Mouse (Mus musculus) heart, postnatal 0 days (tissue): Measurements from ENCODE around the gene Cntnap5a. TPM values are rescaled to one million over a fixed set of nuclear protein-coding genes. Genes with fewer than 3 reads are reported as not detected.

Experiments
- ATAC-seq: fragments of 200-750 bp; cut with Nextera tagmentation; 2 replicates; pipeline ENCODE4 v1.8.0; 2017; ENCODE audit warnings: low read depth, moderate number of reproducible peaks, moderate library complexity; ENCODE audit not compliant: insufficient read depth
- DNase-seq: peaks from one replicate; pipeline ENCODE4 v3.0.0-alpha.2; 2016; ENCODE audit warnings: low spot score
- H3K27ac ChIP-seq: fragments of 300-500 bp; sonication (generic); 2 replicates; pipeline ENCODE4 v1.5.1; 2014; ENCODE audit warnings: low read depth, mild to moderate bottlenecking
- H3K27me3 ChIP-seq: fragments of 300-500 bp; sonication (generic); 2 replicates; pipeline ENCODE4 v1.6.1; 2014; ENCODE audit warnings: low read length, mixed read lengths; ENCODE audit not compliant: control insufficient read depth, insufficient read depth
- H3K36me3 ChIP-seq: fragments of 300-500 bp; sonication (generic); replicated peaks from 2 replicates; pipeline ENCODE4 v1.6.1; 2014; ENCODE audit warnings: low read length, mixed read lengths; ENCODE audit not compliant: control insufficient read depth, insufficient read depth
- H3K4me1 ChIP-seq: fragments of 300-500 bp; sonication (generic); 2 replicates; pipeline ENCODE4 v1.6.1; 2014; ENCODE audit warnings: antibody characterized with exemption; ENCODE audit not compliant: control insufficient read depth, insufficient read depth
- H3K4me2 ChIP-seq: fragments of 300-500 bp; sonication (generic); 2 replicates; pipeline ENCODE4 v1.6.1; 2014; ENCODE audit warnings: low read depth, mild to moderate bottlenecking, low read length, moderate library complexity
- H3K4me3 ChIP-seq: fragments of 300-500 bp; sonication (generic); 2 replicates; pipeline ENCODE4 v1.5.1; 2014; ENCODE audit warnings: low read depth, low read length
- H3K9ac ChIP-seq: fragments of 300-500 bp; sonication (generic); replicated peaks from 2 replicates; pipeline ENCODE4 v1.6.1; 2014; ENCODE audit warnings: low read depth, low read length, mixed read lengths
- H3K9me3 ChIP-seq: fragments of 300-500 bp; sonication (generic); replicated peaks from 2 replicates; pipeline ENCODE4 v1.6.1; 2016; ENCODE audit warnings: low read length; ENCODE audit not compliant: control insufficient read depth
- CTCF ChIP-seq: IDR thresholded peaks from 2 replicates; pipeline ENCODE4 v1.5.1; 2016; ENCODE audit warnings: antibody characterized with exemption, control low read depth, low read depth
- EP300 ChIP-seq: IDR thresholded peaks from 2 replicates; pipeline ENCODE4 v1.6.1; 2016; ENCODE audit warnings: antibody characterized with exemption, low read depth
- WGBS: fragments of 180-500 bp; shearing (Covaris S2); extraction: QIAGEN DNeasy Blood & Tissue Kit; methylation state at CpG from one replicate; pipeline ENCODE4 v1.1.7; 2014; 5-methylcytosine and 5-hydroxymethylcytosine counted together
- polyA plus RNA-seq: library from polyadenylated mRNA; unstranded; fragments of >200 nt; fragmentation: Nextera tagmentation; extraction: Ambion mirVana; gene quantifications from 2 replicates; pipeline ENCODE4 v1.2.1, GENCODE M21; 2015
- total RNA-seq: library from RNA; depleted of rRNA; stranded (reverse); fragments of >200 nt; gene quantifications from 2 replicates; pipeline ENCODE4 v1.2.3, GENCODE M21; 2014; ENCODE audit warnings: low replicate concordance

Cntnap5a gene
- total and polyA plus RNA-seq, 2 experiments from 2014 or later: not detected

DNA sequence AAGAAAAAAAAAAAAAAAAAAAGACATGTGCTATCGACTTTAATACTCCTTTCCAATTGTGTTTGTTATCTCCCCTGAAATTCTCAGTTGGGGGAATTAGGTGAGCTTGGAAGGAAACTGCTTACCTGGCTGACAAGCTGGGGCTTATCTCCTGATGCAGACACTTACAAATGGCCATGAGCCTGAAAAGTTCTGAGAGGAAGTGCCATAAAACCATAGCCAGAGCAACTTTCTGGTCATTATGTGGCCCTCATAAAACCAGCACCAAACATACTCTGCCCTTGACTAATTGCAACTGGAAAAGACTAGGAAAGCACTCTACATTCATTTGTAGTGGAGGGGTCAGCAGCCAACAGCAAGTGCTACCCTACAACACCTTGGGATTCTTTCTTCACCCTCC is 359.5 kb downstream of the Cntnap5a start:
- WGBS: 60% methylated on average over 1 of the region's 1 CpGs
- no peak overlapping the region for H3K4me2 ChIP-seq
- no peaks in the 10 kb centered on the region for H3K36me3 ChIP-seq
- no peak overlapping the region for H3K9ac ChIP-seq
- H3K4me1 ChIP-seq: no peaks in the 10 kb centered on the region
- H3K27me3 ChIP-seq: no peaks in the 10 kb centered on the region
- H3K9me3 ChIP-seq: no peaks in the 10 kb centered on the region
- no peak for ATAC-seq
- H3K27ac ChIP-seq: no peak overlapping the region
- DNase-seq: no peak
- H3K4me3 ChIP-seq: no peak overlapping the region
- TF ChIP-seq EP300: no peak
- TF ChIP-seq CTCF: no peak

DNA sequence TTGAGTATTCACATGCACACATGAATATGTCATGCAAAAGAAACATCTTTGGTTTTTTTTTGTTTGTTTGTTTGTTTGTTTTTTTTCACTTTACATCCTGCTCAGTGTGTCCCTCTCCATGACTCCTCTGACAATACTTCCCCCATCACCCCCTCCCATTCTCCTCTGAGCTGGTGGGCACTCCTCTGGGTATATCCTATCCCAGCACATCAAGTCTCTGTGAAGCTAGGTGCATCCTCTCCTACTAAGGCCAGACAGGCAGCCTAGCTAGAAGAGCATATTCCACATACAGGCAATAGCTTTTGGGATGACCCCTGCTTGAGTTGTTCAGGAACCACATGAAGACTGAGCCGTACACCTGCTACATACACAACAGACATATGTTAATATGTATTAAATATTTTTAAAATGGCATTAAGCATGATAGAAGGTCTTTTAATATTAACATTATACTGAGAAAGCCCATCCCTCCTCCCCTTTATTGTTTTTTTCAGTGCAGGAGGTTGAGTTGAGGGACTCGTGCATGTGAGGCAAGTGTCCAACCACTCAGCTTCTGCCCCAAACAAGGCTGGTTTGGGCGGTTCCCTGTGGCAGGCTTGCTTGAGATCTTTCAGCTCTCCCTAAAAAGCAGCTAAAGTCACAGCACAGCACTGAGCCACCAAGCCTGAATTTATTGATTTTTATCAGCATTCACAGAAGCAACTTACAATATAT is 422.6 kb downstream of the Cntnap5a start:
- DNase-seq: no peak
- H3K9me3 ChIP-seq: no peaks in the 10 kb centered on the region
- no peak overlapping the region for H3K27ac ChIP-seq
- H3K9ac ChIP-seq: no peak overlapping the region
- H3K36me3 ChIP-seq: no peaks in the 10 kb centered on the region
- no peaks in the 10 kb centered on the region for H3K4me1 ChIP-seq
- H3K27me3 ChIP-seq: no peaks in the 10 kb centered on the region
- no peak overlapping the region for H3K4me2 ChIP-seq
- no peak for TF ChIP-seq CTCF
- ATAC-seq: no peak
- no peak overlapping the region for H3K4me3 ChIP-seq
- WGBS: 64% methylated on average over 3 of the region's 3 CpGs

DNA sequence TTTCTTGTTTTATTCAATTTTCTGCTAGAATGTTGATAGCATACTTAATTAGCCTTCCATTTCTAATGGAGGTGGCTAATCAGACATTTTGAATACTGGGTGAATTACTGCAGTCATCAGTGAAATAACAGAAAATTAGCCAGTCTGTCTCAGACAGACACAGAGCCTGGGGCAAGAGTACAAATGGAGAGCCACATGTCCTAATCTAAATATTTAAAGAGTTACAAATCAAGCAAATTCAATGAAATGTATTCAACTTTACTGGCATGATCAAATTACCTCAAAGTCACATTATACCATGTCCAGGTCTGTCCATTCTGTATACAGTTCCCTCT is 423.1 kb downstream of the Cntnap5a start:
- Histone ChIP-seq H3K27ac (no peak overlapping the region), H3K4me3 (no peak overlapping the region), H3K4me1 (no peaks in the 10 kb centered on the region), H3K9me3 (no peaks in the 10 kb centered on the region), H3K36me3 (no peaks in the 10 kb centered on the region), H3K9ac (no peak overlapping the region), H3K27me3 (no peaks in the 10 kb centered on the region), H3K4me2 (no peak overlapping the region)
- no peak for ATAC-seq
- TF ChIP-seq EP300 (no peak), CTCF (no peak)
- DNase-seq: no peak

DNA sequence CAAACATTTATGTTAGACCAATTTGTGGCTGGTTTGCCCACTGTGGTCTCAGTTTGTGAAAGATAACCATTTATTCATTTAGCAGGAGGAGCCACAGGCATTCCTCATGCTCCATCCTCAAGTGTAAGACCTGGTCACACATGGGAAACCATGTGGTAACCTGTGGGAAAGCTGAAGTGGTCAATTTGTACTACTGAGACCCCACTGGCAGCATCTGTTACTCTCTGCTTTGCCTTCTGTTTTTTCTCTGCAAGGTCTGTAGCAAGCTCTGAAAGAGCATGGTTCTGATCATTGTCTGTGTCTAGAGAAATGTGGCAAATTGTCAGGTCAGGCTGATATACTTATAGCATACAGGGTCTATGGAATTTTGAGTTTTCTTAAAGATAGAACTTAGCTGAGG is 423.8 kb downstream of the Cntnap5a start:
- TF ChIP-seq EP300: no peak
- no peaks in the 10 kb centered on the region for H3K27me3 ChIP-seq
- no peak overlapping the region for H3K4me3 ChIP-seq
- no peaks in the 10 kb centered on the region for H3K9me3 ChIP-seq
- H3K27ac ChIP-seq: no peak overlapping the region
- DNase-seq (no peak), ATAC-seq (no peak)
- H3K9ac ChIP-seq: no peak overlapping the region
- H3K4me2 ChIP-seq: no peak overlapping the region
- H3K4me1 ChIP-seq: no peaks in the 10 kb centered on the region
- H3K36me3 ChIP-seq: no peaks in the 10 kb centered on the region

DNA sequence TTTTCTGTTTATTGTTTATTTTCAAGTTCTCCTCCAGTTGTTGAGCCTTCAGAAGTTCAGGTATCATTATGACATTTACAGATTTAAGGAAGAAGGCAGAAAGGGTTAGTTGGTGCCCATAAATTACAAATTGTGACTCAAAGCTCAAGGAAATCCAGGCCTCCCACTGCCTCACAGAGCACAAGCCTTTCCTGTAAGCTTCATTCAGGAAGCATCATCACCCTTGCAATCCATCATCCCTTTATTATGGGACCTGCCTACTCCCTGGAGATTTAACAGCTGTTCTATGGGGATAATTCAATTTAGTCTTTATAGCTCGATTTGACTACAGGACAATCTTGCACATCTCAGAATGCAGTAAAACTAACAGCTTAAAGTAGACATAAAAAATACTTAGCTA is 441.2 kb downstream of the Cntnap5a start:
- no peak for TF ChIP-seq CTCF
- no peak for TF ChIP-seq EP300
- no peak for DNase-seq

DNA sequence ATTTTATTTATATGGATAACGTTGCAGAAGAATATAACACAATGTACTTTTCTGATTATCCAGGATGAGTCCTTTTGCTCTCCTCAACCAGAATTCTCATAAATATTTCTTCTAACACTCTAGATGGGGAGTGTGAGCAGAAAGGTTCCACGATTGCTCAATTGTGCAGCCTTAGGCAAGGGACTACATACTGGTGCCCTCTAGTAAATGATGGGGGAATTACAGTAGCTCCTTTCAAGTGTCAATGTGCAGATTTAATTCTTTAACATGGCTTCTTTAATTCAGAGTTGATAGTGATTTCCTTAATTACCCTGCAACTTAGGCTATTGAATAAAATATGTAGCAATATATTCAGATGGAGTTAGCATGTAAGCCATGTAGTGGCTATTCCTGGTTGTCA is 442.5 kb downstream of the Cntnap5a start:
- Histone ChIP-seq H3K27me3 (no peaks in the 10 kb centered on the region), H3K27ac (no peak overlapping the region), H3K36me3 (no peaks in the 10 kb centered on the region), H3K9me3 (no peaks in the 10 kb centered on the region), H3K9ac (no peak overlapping the region), H3K4me1 (no peaks in the 10 kb centered on the region), H3K4me3 (no peak overlapping the region), H3K4me2 (no peak overlapping the region)
- ATAC-seq (no peak), DNase-seq (no peak)
- WGBS: 78% methylated on average over 2 of the region's 2 CpGs
- TF ChIP-seq CTCF: no peak; the same call in 1 of the 2 replicates
- TF ChIP-seq EP300: no peak

More for the DNA sequence above, 441.2 kb downstream of the Cntnap5a start:
- Histone ChIP-seq H3K4me1 (no peaks in the 10 kb centered on the region), H3K4me2 (no peak overlapping the region), H3K9ac (no peak overlapping the region), H3K27ac (no peak overlapping the region), H3K9me3 (no peaks in the 10 kb centered on the region), H3K27me3 (no peaks in the 10 kb centered on the region), H3K4me3 (no peak overlapping the region), H3K36me3 (no peaks in the 10 kb centered on the region)
- WGBS: 44% methylated on average over 1 of the region's 1 CpGs
- no peak for ATAC-seq
